Mouse (Mus musculus): ENCODE results near the gene Abraxas1.

Abraxas1 gene

DNA sequence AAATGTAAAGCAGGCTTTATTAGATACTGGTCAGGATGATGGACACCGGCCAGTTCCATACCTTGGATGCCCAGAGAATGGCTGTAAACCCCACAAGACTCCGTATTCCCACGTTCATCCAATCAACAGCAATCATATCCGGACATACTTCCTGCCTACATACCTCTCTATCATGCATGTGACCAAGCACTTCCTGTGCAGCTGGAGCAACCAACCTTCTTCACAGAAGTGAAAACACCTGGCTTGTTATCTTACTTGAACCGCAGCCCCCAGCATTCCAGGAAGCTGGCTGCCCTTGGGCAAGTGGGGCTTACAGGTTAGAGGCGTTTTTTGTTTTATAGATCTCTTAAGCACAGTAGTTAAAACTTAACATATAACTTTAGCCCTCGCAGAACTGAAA lies 2.1 kb upstream of the Abraxas1 start:
- no peak for DNase-seq (ENCODE audit: low read depth, low spot score)

GRCm38 (mm10) chr5:100821375-100821774 lies 610 bp upstream of the Abraxas1 start:
- DNase-seq (ENCODE audit: low read depth, low spot score) = no peak

GRCm38 (mm10) chr5:100819568-100820480 lies 941 bp downstream of the Abraxas1 start:
- no peak for DNase-seq (ENCODE audit: low read depth, low spot score)

GRCm38 (mm10) chr5:100818341-100818740 lies 2.4 kb downstream of the Abraxas1 start:
- no peak for DNase-seq (ENCODE audit: low read depth, low spot score)

DNA sequence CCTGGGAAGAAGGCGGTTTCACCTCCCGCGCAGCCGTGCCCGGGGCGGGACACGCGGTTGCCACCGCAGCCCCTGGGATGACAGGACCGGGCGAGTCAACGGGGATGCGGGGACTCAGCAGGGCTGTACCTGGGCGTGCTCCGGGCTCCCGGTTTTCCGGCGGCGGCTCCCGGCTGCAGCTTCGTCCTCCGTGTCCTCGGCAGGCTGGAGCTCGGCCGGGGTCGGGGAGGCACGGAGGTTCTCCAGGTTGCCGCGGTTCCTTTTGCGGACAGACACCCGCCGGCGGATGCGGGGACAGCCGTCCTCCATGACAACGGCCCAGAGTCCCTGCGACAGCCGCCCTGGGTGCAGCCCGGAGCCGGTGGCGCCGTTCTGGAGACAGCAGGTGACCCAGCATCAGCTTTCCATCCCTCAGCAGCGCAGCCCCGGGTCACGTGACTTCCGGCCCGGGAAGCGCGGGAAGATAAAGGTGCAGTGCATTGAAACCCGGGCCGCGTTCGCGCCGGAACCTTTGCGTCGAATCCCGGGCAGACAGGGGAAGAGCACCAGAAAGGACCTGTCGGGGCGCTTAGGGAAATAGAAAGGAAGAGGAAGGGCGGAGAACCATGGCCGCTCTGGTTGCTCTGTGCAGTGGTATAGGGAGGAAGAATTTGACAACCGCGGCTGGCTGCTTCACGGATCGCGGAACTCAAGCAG lies 22.5 kb downstream of the Abraxas1 start, which contains the start of the genes Helq and Mrps18c:
Gene Helq, minus strand, starts transcription at position 434 of the 696 bp plus-strand sequence.
Gene Mrps18c, plus strand, starts transcription at position 463 of the 696 bp plus-strand sequence.
- DNase-seq (ENCODE audit: low read depth, low spot score) = peak; percentile 94

GRCm38 (mm10) chr5:100794084-100794483 lies 26.7 kb downstream of the Abraxas1 start:
- no peak for DNase-seq (ENCODE audit: low read depth, low spot score)

DNA sequence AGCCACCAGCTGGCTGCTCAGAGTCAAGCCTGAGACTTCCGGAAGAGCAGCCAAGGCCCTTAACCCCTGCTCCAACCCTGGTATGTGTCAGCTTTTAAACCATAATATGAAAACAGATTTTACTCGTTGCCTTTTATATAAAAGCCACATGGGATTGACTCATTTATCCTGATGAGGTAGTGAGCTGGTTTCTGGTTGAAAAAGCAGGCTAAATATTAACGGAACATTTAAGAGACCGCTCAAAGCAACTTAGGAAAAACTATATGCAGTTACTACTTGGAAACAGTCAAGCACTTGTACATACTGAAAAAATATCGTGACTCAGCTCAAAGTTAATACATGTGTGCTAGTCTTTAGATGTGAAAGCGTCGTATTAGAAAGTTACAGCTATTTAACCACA lies 28.5 kb downstream of the Abraxas1 start:
- DNase-seq (ENCODE audit: low read depth, low spot score) = no peak

- DNase-seq (ENCODE audit: low read depth, low spot score) = no peak
These were observed 33.2 kb downstream of the Abraxas1 start for GRCm38 (mm10) chr5:100787527-100787926.

GRCm38 (mm10) chr5:100779002-100779401 lies 41.8 kb downstream of the Abraxas1 start:
- DNase-seq (ENCODE audit: low read depth, low spot score) = no peak

- no peak for DNase-seq (ENCODE audit: low read depth, low spot score)
These were observed 43.9 kb downstream of the Abraxas1 start for GRCm38 (mm10) chr5:100776900-100777299.

- no peak for DNase-seq (ENCODE audit: low read depth, low spot score)
These were observed 44.9 kb downstream of the Abraxas1 start for GRCm38 (mm10) chr5:100775778-100776404.

DNA sequence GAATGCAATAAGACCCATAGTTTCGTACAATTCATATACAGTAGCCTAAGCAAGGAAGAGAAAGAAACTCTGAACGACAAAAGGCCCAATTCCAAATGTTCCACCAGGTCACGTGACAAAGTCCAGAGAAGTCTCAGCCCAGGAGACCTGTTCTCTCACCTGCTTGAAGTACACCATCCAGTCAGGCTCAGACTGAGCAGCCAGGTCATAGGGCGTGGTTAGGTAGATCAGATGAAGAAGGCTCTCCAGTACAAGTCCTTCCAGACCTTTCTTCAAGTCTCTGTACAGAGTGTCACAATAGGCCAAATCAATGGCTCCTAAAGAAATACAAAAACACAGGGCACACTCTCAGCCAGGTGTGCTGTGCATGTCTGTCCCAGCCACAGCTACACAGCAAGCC lies 49.2 kb downstream of the Abraxas1 start:
- no peak for DNase-seq (ENCODE audit: low read depth, low spot score)

DNA sequence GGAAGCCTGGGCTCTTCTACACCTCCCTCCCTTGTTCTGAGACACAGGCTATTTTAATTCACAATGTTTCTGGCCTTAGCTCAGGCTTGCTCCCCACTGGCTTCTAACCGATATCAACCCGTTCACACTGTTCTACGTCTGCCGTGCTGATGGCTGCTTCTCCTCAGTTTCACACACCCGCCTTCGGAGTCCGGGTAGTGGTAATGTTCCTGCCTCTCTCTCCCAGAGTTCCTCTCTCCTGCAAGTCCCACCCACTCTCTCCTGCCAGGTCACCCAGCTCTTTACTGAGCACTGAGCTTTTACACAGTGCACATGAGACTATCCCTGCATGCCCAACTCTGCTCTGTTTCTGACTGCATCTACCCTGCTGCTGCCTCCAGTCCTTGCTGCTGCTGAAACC lies 54.7 kb downstream of the Abraxas1 start:
- DNase-seq (ENCODE audit: low read depth, low spot score) = no peak

DNA sequence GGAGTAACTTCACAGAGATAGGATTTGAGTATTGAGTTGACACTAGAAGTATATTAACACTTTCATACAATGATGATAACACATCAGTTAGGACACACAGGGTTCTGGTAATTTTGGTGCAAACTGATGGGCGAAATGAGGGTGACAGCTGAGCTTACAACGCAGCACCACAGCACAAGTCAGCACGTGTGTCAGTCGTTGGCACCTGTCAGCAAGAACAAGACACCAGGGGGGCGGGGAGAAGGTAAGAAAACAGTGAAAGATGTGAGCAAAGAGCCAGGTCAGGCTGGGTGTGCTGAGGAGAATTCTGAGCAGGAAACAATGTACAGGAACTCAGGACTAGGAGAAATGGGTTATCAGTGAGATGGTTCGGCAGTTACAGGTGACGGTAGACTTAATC lies 59.0 kb downstream of the Abraxas1 start:
- no peak for DNase-seq (ENCODE audit: low read depth, low spot score)

DNA sequence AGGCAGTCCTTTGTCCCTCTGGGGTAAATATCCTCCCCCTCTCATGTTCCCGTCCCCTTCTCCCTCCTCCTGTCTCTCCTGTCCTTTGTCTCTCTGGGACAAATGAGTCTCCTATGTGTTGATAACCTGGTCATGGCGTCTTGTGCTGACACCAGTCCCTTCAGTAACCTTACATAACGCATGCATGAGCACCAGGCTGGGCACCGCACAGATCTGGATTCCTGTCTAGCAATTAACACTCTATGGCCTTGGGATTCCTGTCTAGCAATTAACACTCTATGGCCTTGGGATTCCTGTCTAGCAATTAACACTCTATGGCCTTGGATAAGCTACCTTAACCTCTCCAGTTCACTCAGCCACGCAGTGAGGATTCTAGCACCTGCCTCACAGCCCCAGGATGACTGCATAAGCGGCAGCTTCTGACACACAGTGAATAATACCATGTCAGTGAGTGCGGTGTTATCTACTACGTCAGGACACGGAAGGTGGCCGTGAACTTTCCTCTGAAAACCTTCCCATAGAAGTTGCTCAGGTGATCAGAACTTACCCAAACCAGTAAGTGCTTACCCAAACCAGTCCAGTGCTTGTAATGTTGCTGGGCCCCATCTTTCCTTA lies 60.6 kb downstream of the Abraxas1 start:
- DNase-seq (ENCODE audit: low read depth, low spot score) = no peak

DNA sequence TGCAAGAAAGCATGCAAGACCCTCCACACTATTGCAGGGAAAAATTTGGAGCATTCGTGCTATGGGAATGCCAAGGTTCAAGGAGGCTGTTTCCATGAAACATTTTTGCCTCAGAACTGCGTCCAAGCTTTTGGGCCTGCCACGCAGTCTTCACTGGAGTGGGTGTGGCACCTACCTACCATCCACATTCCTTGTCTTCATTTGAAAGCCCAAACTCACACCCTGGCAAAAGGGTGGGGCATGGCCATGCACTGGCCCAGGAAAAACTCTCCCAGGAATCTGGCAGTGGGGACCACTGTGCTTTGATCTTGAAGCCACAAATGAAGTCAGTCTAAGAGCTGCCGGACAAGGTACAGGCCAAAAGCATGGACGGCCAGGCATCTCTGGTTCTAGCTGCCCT lies 62.6 kb downstream of the Abraxas1 start:
- DNase-seq (ENCODE audit: low read depth, low spot score) = no peak
